Mouse (Mus musculus) heart, adult 2 months (tissue): ENCODE measurements around the gene Trim28. TPM values are rescaled to one million over a fixed set of nuclear protein-coding genes. Genes with fewer than 3 reads are reported as not detected.

Experiments used
- DNase-seq, 2 experiments: peaks; one replicate each; pipeline ENCODE4 v3.0.0; 2021
- H3K27ac ChIP-seq: fragments of 200-600 bp; 2 replicates; pipeline ENCODE4 v1.8.1; 2022
- H3K27me3 ChIP-seq: fragments of 200-500 bp; 2 replicates; pipeline ENCODE4 v1.6.1; 2012; ENCODE audit warnings: mild to moderate bottlenecking, low read length, inconsistent platforms, mixed read lengths; ENCODE audit not compliant: control insufficient read depth, insufficient read depth
- H3K36me3 ChIP-seq: fragments of 200-500 bp; 2 replicates; pipeline ENCODE4 v1.6.1; 2012; ENCODE audit warnings: low read length, inconsistent platforms; ENCODE audit not compliant: control insufficient read depth, insufficient read depth
- H3K4me1 ChIP-seq: fragments of 200-500 bp; 2 replicates; pipeline ENCODE4 v1.6.1; 2011; ENCODE audit warnings: low read length; ENCODE audit not compliant: control insufficient read depth, insufficient read depth
- H3K4me3 ChIP-seq: fragments of 200-600 bp; 2 replicates; pipeline ENCODE4 v1.8.1; 2022
- H3K79me2 ChIP-seq: fragments of 200-500 bp; replicated peaks from 2 replicates; pipeline ENCODE4 v1.6.1; 2012; ENCODE audit warnings: mild to moderate bottlenecking, inconsistent platforms, low read length, moderate library complexity, mixed read lengths; ENCODE audit not compliant: control insufficient read depth, insufficient read depth
- H3K9ac ChIP-seq: fragments of 200-500 bp; 2 replicates; pipeline ENCODE4 v1.6.1; 2012; ENCODE audit warnings: low read depth, mild to moderate bottlenecking, control low read depth, inconsistent platforms, low read length, mixed read lengths
- CTCF ChIP-seq: fragments of 200-600 bp; IDR thresholded peaks from 2 replicates; pipeline ENCODE4 v1.8.1; 2022; ENCODE audit warnings: antibody characterized with exemption, mild to moderate bottlenecking, moderate library complexity
- EP300 ChIP-seq: fragments of 200-500 bp; IDR thresholded peaks from 2 replicates; pipeline ENCODE4 v1.6.1; 2011; ENCODE audit warnings: low read depth, low read length, control low read depth; ENCODE audit not compliant: insufficient read depth
- POLR2A ChIP-seq: fragments of 200-500 bp; IDR thresholded peaks from 2 replicates; pipeline ENCODE4 v1.6.1; 2011; ENCODE audit warnings: mild to moderate bottlenecking, low read depth, low read length, control low read depth; ENCODE audit not compliant: insufficient read depth
- WGBS: fragments of 180-500 bp; shearing (Covaris S2); methylation state at CpG from one replicate; pipeline ENCODE4 v1.1.7; 2018; 5-methylcytosine and 5-hydroxymethylcytosine counted together
- intact Hi-C: fragments of 180-260 bp; cut with DNase I; formaldehyde crosslinking; loops from one replicate; pipeline ENCODE4 v1.15.1; 2025
- polyA plus RNA-seq: library from polyadenylated mRNA; depleted of rRNA; stranded (reverse); fragments of >200 nt; gene quantifications from 2 replicates; pipeline ENCODE4 v1.2.3, GENCODE M21; 2012
- total RNA-seq, 2 experiments: library from RNA; stranded (reverse); gene quantifications; 2 replicates each; pipeline ENCODE4 v1.2.3; 2021

Trim28 gene
- total and polyA plus RNA-seq, 3 experiments: 83.8 to 139 (median 86.0) TPM

DNA sequence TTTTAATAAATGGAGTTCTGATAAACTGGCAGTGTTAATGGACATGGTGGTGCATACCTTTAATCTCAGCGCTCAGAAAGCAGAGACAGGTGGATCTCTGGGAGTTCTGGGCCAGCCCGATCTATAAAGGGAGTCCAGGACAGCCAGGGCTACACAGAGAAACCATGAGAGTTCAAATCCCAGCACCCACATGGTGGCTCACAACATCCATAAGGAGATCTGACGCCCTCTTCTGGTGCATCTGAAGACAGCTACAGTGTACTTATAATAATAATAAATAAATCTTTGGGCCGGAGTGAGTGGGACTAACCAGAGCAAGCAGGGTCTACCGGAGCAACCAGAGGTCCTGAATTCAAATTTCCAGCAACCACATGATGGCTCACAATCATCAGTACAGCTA, 4.5 kb downstream of the Trim28 start:
- Histone ChIP-seq H3K4me3 (no peak overlapping the region), H3K9ac (no peak overlapping the region), H3K27me3 (no peaks in the 10 kb centered on the region), H3K4me1 (peaks cover 1% of the 10 kb centered on the region; the same call in 1 of the 2 replicates), H3K36me3 (no peaks in the 10 kb centered on the region), H3K27ac (no peak overlapping the region), H3K79me2 (no peaks in the 10 kb centered on the region)
- no peak for DNase-seq
- 81% methylated on average over 5 of the region's 5 CpGs for WGBS
- no peak for TF ChIP-seq CTCF
- TF ChIP-seq POLR2A: no peak
- TF ChIP-seq EP300: no peak
- intact Hi-C loops: no loop called here

- intact Hi-C loops: no loop called here
- TF ChIP-seq EP300: no peak
- TF ChIP-seq POLR2A: no peak
- no peak for TF ChIP-seq CTCF
Measured at GRCm38 (mm10) chr7:13006011-13006410, 7.1 kb downstream of the Trim28 start.

DNA sequence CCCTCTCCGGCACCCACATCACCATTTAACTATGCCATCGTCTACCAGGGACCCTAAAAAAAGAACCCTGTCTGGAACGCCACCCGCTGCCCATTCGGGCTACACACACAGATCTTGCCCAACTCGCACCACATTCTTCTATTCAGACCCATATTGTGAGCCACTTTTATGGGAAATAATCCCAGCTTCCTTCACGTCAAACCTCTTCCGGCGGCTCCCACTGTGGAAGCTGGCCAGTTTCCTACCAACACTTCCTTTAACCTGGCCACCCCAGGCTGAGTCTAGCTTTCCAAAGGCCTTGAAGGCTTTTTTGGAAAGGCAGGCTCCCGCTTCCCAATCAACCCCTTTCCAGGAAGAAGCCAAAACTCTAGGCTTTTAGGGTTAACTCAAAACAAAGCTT, 7.6 kb downstream of the Trim28 start:
- intact Hi-C loops: no loop called here

More at GRCm38 (mm10) chr7:13006011-13006410, 7.1 kb downstream of the Trim28 start:
- H3K36me3 ChIP-seq: no peaks in the 10 kb centered on the region
- H3K27ac ChIP-seq: peak overlapping the region; percentile 75
- H3K27me3 ChIP-seq: no peaks in the 10 kb centered on the region
- no peak overlapping the region for H3K9ac ChIP-seq
- no peaks in the 10 kb centered on the region for H3K79me2 ChIP-seq
- WGBS: 88% methylated on average over 17 of the region's 17 CpGs
- DNase-seq: no peak
- H3K4me1 ChIP-seq: peaks cover 3% of the 10 kb centered on the region; the same call in 1 of the 2 replicates
- no peak overlapping the region for H3K4me3 ChIP-seq

GRCm38 (mm10) chr7:13007341-13008092, 8.6 kb downstream of the Trim28 start:
- Histone ChIP-seq H3K4me3 (no peak overlapping the region), H3K36me3 (no peaks in the 10 kb centered on the region), H3K27ac (peak overlapping the region; percentile 75), H3K4me1 (peaks cover 3% of the 10 kb centered on the region; the same call in 1 of the 2 replicates), H3K9ac (no peak overlapping the region), H3K79me2 (no peaks in the 10 kb centered on the region), H3K27me3 (no peaks in the 10 kb centered on the region)
- no peak for TF ChIP-seq CTCF
- TF ChIP-seq POLR2A: no peak
- intact Hi-C loops: loop anchor here (2.0 kb wide), 2 partner anchors 47 to 99 kb away; partner anchors contain the start of gene Mzf1
- 71% methylated on average over 57 of the region's 57 CpGs for WGBS
- DNase-seq: peak in 1 of 2 experiments; percentile 20

More for the DNA sequence above, 7.6 kb downstream of the Trim28 start:
- H3K79me2 ChIP-seq: no peaks in the 10 kb centered on the region
- peak overlapping the region; percentile 75 for H3K27ac ChIP-seq
- no peak overlapping the region for H3K4me3 ChIP-seq
- no peaks in the 10 kb centered on the region for H3K36me3 ChIP-seq
- peak in 1 of 2 experiments; percentile 39 for DNase-seq
- 55% methylated on average over 10 of the region's 10 CpGs for WGBS
- peaks cover 3% of the 10 kb centered on the region; the same call in 1 of the 2 replicates for H3K4me1 ChIP-seq
- H3K9ac ChIP-seq: no peak overlapping the region
- no peak for TF ChIP-seq EP300
- no peak for TF ChIP-seq POLR2A
- TF ChIP-seq CTCF: no peak
- H3K27me3 ChIP-seq: no peaks in the 10 kb centered on the region

DNA sequence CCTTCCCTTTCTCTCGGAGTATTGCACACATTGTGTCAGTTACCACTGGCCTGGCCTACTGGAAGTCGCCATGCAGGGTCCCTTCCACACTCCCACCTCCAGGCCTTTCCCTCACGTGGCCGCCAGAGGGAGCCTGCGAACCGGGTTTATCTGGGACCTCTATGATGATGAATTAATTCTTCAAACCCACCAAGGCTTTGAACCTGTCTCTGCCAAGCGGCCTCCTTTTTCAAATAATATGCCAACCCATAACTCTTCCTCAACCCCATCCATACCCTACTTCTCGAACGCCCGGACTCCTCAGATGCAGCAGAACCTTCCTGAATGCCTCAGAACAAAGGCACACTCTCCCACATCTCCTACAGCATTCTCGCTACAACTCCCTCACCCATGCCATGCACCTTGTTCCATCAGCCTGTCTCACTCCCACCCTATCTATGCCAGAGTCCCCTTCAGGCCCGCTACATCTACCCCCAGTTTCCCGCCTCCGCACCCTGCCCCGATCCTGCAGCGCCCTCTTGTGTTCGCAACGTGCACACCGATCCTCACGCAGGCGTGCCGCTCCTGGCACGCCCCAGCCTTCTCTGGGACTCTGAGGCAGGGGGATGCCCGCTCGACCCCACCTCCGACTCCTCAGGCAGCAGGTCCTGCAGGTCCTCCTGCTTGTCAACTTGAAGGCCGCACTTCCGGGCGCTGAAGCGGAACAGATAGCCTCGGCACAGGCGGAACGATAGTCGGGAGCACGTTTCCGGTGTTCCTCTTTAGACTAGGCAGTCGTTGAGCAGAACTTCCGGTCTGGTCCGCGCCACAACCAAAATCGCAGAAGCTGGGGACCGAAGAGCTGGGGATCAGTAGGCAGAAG, 10.5 kb downstream of the Trim28 start:
- TF ChIP-seq EP300: peak; percentile 56; the same call in 1 of the 2 replicates
- TF ChIP-seq POLR2A: peak; percentile 89
- peak; percentile 67 for TF ChIP-seq CTCF
- H3K9ac ChIP-seq: peak overlapping the region; percentile 79
- H3K79me2 ChIP-seq: no peaks in the 10 kb centered on the region
- peaks cover 3% of the 10 kb centered on the region; the same call in 1 of the 2 replicates for H3K4me1 ChIP-seq
- no peaks in the 10 kb centered on the region for H3K36me3 ChIP-seq
- DNase-seq: peak; percentile 93
- no peaks in the 10 kb centered on the region for H3K27me3 ChIP-seq
- intact Hi-C loops: loop anchor here (1.0 to 2.0 kb wide), 5 partner anchors 14 to 101 kb away; partner anchors contain the start of gene Mzf1
- peak overlapping the region; percentile 93 for H3K27ac ChIP-seq
- WGBS: under 1% methylated on average over 42 of the region's 42 CpGs
- peak overlapping the region; percentile 74 for H3K4me3 ChIP-seq
